Mouse (Mus musculus) hindbrain, embryonic 10.5 days (tissue): ENCODE results near the gene Cfap46. TPM values are rescaled to one million over a fixed set of nuclear protein-coding genes. Genes with fewer than 3 reads are reported as not detected.

Experiments
- DNase-seq: peaks from one replicate; pipeline ENCODE4 v3.0.0-alpha.2; 2017; ENCODE audit warnings: low spot score
- H3K27ac ChIP-seq: fragments of 300-500 bp; sonication (generic); 2 replicates; pipeline ENCODE4 v1.5.1; 2016; ENCODE audit warnings: mild to moderate bottlenecking, moderate library complexity
- H3K27me3 ChIP-seq: fragments of 300-500 bp; sonication (generic); 2 replicates; pipeline ENCODE4 v1.6.1; 2016; ENCODE audit warnings: mild to moderate bottlenecking; ENCODE audit not compliant: poor library complexity, insufficient read depth, severe bottlenecking
- H3K36me3 ChIP-seq: fragments of 300-500 bp; sonication (generic); 2 replicates; pipeline ENCODE4 v1.6.1; 2016; ENCODE audit warnings: mild to moderate bottlenecking, moderate library complexity
- H3K4me1 ChIP-seq: fragments of 300-500 bp; sonication (generic); replicated peaks from 2 replicates; pipeline ENCODE4 v1.6.1; 2016; ENCODE audit warnings: mild to moderate bottlenecking
- H3K4me3 ChIP-seq: fragments of 300-500 bp; sonication (generic); 2 replicates; pipeline ENCODE4 v1.5.1; 2016; ENCODE audit warnings: mild to moderate bottlenecking, moderate library complexity
- H3K9me3 ChIP-seq: fragments of 300-500 bp; sonication (generic); 2 replicates; pipeline ENCODE4 v1.6.1; 2016; ENCODE audit warnings: mild to moderate bottlenecking, moderate library complexity
- WGBS: fragments of 180-500 bp; shearing (Covaris S2); methylation state at CpG from one replicate; pipeline ENCODE4 v1.1.7; 2016; 5-methylcytosine and 5-hydroxymethylcytosine counted together
- polyA plus RNA-seq: library from polyadenylated mRNA; unstranded; fragments of >200 nt; fragmentation: Nextera tagmentation; extraction: Ambion mirVana; gene quantifications from 2 replicates; pipeline ENCODE4 v1.2.1, GENCODE M21; 2016

Cfap46 gene
- polyA plus RNA-seq: 0.62 and 1.5 TPM in 2 replicates

DNA sequence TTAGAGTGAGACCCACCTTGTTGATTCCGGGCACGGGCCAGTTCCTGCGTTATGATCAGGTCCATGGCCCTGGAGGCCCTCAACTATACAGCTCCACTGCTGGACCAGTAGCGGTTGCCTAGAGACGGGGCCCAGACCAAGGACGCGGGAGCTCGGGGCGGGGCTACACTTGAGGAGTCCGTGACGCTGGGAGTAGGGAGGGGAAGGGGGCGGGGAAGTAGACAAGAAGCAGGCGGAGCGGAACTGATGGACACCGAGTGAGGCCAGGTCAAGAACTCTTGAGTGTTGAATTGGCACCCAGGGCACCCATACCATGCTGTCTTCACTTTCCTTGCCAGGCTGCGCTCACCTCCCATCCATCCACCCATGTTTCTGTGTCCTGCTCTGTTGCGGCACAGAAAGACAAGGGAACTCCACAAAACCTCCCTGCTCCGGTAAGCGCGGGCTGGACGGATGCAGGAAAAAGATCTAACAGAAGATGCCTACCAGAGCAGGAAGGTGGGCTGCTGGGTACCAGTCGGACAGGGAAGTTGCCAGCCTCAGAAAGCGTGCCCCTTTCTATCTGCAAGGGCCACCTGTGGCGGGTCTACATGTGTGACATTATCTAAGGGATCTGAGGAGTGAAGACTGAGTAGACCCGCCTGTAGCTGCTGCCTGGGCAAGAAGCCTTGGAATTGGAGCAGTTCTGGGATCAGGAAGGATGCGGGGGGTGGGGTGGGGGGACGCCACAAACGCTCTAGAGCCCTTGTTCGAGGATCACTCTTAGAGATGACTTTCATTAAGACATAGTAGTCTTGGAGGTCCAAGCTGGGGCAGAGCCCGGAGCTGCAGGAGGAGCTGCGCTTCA is at the start of gene Cfap46:
Gene Cfap46 (minus strand): TSS at position 112 of the 847 bp plus-strand sequence.
- peak; percentile 91 for DNase-seq
- no peaks in the 10 kb centered on the region for H3K9me3 ChIP-seq
- WGBS: 1% methylated on average over 31 of the region's 31 CpGs
- H3K36me3 ChIP-seq: no peaks in the 10 kb centered on the region
- H3K4me1 ChIP-seq: peaks cover 27% of the 10 kb centered on the region
- peak within 1 kb of the TSS; percentile 72 for H3K4me3 ChIP-seq
- H3K27ac ChIP-seq: peak within 1 kb of the TSS; percentile 83
- peaks cover 21% of the 10 kb centered on the region for H3K27me3 ChIP-seq

GRCm38 (mm10) chr7:139731276-139731696 is 47.7 kb upstream of the Cfap46 start:
- peak; percentile 31 for DNase-seq
- H3K4me1 ChIP-seq: peaks cover 16% of the 10 kb centered on the region
- H3K27ac ChIP-seq: peak overlapping the region; percentile 62
- no peaks in the 10 kb centered on the region for H3K9me3 ChIP-seq
- H3K27me3 ChIP-seq: no peaks in the 10 kb centered on the region
- WGBS: 48% methylated on average over 8 of the region's 8 CpGs
- H3K4me3 ChIP-seq: no peak overlapping the region
- H3K36me3 ChIP-seq: no peaks in the 10 kb centered on the region

- DNase-seq: no peak
- Histone ChIP-seq H3K36me3 (no peaks in the 10 kb centered on the region), H3K27me3 (0 out of 2 replicates have a peak, but pooled peaks cover 4% of the 10 kb centered on the region), H3K4me1 (peaks cover 14% of the 10 kb centered on the region), H3K27ac (no peak overlapping the region), H3K9me3 (no peaks in the 10 kb centered on the region), H3K4me3 (no peak overlapping the region)
- WGBS: 38% methylated on average over 3 of the region's 3 CpGs
Observed at GRCm38 (mm10) chr7:139727072-139727471, 43.5 kb upstream of the Cfap46 start.

GRCm38 (mm10) chr7:139725641-139726040 is 42.0 kb upstream of the Cfap46 start:
- H3K4me3 ChIP-seq: no peak overlapping the region
- 0 out of 2 replicates have a peak, but pooled peaks cover 4% of the 10 kb centered on the region for H3K27me3 ChIP-seq
- no peaks in the 10 kb centered on the region for H3K4me1 ChIP-seq
- DNase-seq: no peak
- 79% methylated on average over 1 of the region's 1 CpGs for WGBS
- H3K9me3 ChIP-seq: no peaks in the 10 kb centered on the region
- no peaks in the 10 kb centered on the region for H3K36me3 ChIP-seq
- H3K27ac ChIP-seq: no peak overlapping the region

- H3K4me1 ChIP-seq: no peaks in the 10 kb centered on the region
- no peaks in the 10 kb centered on the region for H3K36me3 ChIP-seq
- DNase-seq: no peak
- no peak overlapping the region for H3K27ac ChIP-seq
- no peaks in the 10 kb centered on the region for H3K9me3 ChIP-seq
- no peak overlapping the region for H3K4me3 ChIP-seq
- H3K27me3 ChIP-seq: 0 out of 2 replicates have a peak, but pooled peaks cover 4% of the 10 kb centered on the region
- 86% methylated on average over 4 of the region's 4 CpGs for WGBS
Observed at GRCm38 (mm10) chr7:139723986-139724385, 40.4 kb upstream of the Cfap46 start.

DNA sequence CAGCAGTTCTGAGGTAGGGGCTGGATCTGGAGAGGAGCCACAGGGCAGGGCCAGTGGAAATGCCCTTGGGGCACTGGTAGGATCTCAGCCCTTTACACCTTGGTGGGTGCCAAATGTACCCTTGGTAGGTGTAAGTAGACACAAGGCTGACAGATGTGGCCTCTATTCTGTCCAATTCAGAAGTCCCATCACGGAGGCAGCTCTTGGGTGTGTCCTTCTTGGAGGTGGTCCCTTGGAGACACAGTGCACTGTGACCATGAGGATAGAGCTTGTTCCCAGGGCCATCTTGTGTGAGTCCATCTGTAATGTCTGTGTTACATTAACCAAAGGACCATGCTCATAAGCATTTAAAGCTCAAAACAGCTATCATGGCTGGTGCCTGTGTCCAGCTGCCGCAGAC is 37.6 kb upstream of the Cfap46 start:
- Histone ChIP-seq H3K36me3 (no peaks in the 10 kb centered on the region), H3K27ac (no peak overlapping the region), H3K4me3 (no peak overlapping the region), H3K9me3 (no peaks in the 10 kb centered on the region), H3K27me3 (0 out of 2 replicates have a peak, but pooled peaks cover 4% of the 10 kb centered on the region), H3K4me1 (no peaks in the 10 kb centered on the region)
- no peak for DNase-seq
- 92% methylated on average over 2 of the region's 2 CpGs for WGBS

DNA sequence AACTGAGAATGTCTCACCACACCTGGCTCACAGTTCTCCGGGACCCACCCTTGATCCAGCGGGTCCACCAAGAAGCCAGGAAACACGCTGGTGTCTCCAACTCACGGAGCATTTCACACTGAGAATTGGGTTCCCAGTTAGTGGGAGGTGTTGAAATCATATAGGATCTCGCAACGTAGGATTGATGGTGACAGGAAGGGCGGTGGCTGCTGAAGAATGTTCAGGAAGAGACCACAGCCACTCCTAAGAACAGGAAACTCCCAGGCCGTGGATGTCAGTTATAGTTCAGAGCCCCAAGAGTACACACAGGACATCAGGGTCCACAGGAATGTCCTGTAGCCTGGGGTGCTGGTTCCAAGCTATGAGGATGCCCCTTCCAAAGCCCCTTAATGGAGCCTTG is 34.2 kb upstream of the Cfap46 start:
- 89% methylated on average over 8 of the region's 8 CpGs for WGBS
- H3K4me1 ChIP-seq: no peaks in the 10 kb centered on the region
- H3K4me3 ChIP-seq: no peak overlapping the region
- H3K36me3 ChIP-seq: no peaks in the 10 kb centered on the region
- DNase-seq: no peak
- no peaks in the 10 kb centered on the region for H3K9me3 ChIP-seq
- no peak overlapping the region for H3K27ac ChIP-seq
- 0 out of 2 replicates have a peak, but pooled peaks cover under 1% of the 10 kb centered on the region for H3K27me3 ChIP-seq

- Histone ChIP-seq H3K4me3 (no peak overlapping the region), H3K4me1 (no peaks in the 10 kb centered on the region), H3K9me3 (no peaks in the 10 kb centered on the region)
Observed at GRCm38 (mm10) chr7:139711821-139712220, 28.2 kb upstream of the Cfap46 start.

DNA sequence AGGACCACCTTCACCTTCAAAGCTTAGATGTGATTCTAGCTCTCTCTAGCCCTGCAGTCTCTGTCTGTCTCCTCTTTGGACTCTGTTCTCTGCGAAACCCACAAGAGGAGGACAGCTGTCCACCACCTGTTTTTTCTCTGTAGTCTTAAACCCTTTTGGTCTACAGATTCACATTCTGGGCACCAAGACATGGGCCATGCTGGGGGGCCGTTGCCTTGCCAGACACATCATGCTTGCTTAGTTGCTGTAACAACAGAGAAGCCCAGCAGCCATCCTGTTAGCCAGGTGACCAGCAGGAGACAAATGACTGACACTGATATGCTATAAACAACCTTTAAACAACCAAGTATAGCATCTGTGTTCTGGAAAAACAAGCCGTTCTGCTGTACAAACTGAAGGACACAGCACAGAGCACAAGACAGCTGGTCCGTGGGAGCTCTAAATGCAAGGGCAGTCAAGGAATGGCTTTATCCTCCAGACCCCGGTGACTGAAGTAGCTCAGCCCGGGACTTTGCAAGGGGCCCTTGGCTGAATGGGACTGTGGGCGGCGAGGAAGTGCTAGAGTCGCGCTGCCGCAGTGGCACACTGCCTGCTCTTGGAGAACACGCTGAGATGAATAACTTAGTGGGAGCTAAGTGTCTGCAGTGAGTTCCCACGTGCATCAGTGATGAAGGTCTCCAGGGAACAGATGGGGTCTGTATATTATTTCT is 22.9 kb upstream of the Cfap46 start:
- H3K4me3 ChIP-seq: no peak overlapping the region
- no peaks in the 10 kb centered on the region for H3K36me3 ChIP-seq
- DNase-seq: no peak
- H3K27ac ChIP-seq: no peak overlapping the region
- no peaks in the 10 kb centered on the region for H3K9me3 ChIP-seq
- H3K27me3 ChIP-seq: 0 out of 2 replicates have a peak, but pooled peaks cover 11% of the 10 kb centered on the region
- 56% methylated on average over 13 of the region's 13 CpGs for WGBS
- peaks cover 9% of the 10 kb centered on the region for H3K4me1 ChIP-seq

More at GRCm38 (mm10) chr7:139711821-139712220, 28.2 kb upstream of the Cfap46 start:
- H3K27me3 ChIP-seq: 0 out of 2 replicates have a peak, but pooled peaks cover 3% of the 10 kb centered on the region
- H3K36me3 ChIP-seq: no peaks in the 10 kb centered on the region
- no peak for DNase-seq
- H3K27ac ChIP-seq: no peak overlapping the region

DNA sequence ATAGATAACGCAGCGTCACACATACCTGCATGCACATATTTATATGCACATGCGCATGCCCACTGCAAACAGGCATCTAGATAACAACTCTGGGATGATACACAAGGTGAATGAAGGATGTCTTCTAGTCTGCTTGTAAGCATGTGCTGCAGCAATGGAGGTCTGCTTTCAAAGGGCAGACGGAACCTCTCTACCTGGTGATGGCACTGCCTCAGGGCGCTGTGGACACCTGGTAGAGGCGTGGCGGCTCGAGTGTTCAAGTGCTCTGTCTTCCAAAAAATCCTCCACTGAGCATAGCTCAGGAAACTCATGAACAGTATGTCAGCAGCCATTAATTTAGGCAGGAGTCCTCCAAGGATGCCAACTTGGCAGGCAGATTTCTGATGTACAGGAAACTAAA is 22.2 kb upstream of the Cfap46 start:
- Histone ChIP-seq H3K4me3 (no peak overlapping the region), H3K9me3 (no peaks in the 10 kb centered on the region), H3K27me3 (0 out of 2 replicates have a peak, but pooled peaks cover 11% of the 10 kb centered on the region), H3K27ac (no peak overlapping the region), H3K36me3 (no peaks in the 10 kb centered on the region), H3K4me1 (peaks cover 9% of the 10 kb centered on the region)
- WGBS: 94% methylated on average over 8 of the region's 8 CpGs
- DNase-seq: no peak

GRCm38 (mm10) chr7:139705081-139705480 is 21.5 kb upstream of the Cfap46 start:
- Histone ChIP-seq H3K27ac (no peak overlapping the region), H3K36me3 (no peaks in the 10 kb centered on the region), H3K27me3 (0 out of 2 replicates have a peak, but pooled peaks cover 11% of the 10 kb centered on the region), H3K4me1 (peaks cover 9% of the 10 kb centered on the region), H3K9me3 (no peaks in the 10 kb centered on the region), H3K4me3 (no peak overlapping the region)
- no peak for DNase-seq
- 85% methylated on average over 4 of the region's 4 CpGs for WGBS

DNA sequence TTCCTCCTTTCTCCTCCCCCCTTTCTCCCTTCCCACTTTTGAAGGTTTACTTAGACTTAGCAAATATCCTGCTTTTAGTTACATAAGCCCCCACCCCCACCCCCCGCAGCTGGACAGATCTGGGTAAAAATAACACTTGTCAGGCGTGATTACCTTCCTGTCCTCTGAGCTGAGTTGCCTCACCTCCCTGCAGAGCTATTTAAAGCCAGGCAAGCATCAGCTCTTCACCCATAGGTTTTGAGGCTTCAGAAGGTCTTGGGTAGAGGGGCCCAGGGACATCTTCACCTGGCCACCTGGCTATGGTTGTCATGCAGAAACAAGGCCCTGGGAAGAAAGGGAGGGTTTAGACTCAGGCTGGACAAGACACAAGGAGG is 20.2 kb upstream of the Cfap46 start:
- H3K9me3 ChIP-seq: no peaks in the 10 kb centered on the region
- H3K4me1 ChIP-seq: peaks cover 9% of the 10 kb centered on the region
- no peaks in the 10 kb centered on the region for H3K36me3 ChIP-seq
- WGBS: 25% methylated on average over 2 of the region's 2 CpGs
- 0 out of 2 replicates have a peak, but pooled peaks cover 11% of the 10 kb centered on the region for H3K27me3 ChIP-seq
- H3K4me3 ChIP-seq: no peak overlapping the region
- H3K27ac ChIP-seq: no peak overlapping the region
- DNase-seq: no peak
